Mouse (Mus musculus): ENCODE data around the gene Ppp1r14d. TPM values are rescaled to one million over a fixed set of nuclear protein-coding genes. Genes with fewer than 3 reads are reported as not detected.

The Ppp1r14d gene
- polyA plus RNA-seq, 1 experiment from 2014 or later, result not detected

- peaks cover 18% of the 10 kb centered on the region for H3K27me3 ChIP-seq
- WGBS, result 73% methylated on average over 2 of the region's 2 CpGs
- ATAC-seq (ENCODE audit: insufficient number of reproducible peaks, low FRiP score, low TSS enrichment, low read depth), result no peak
- H3K27ac ChIP-seq, result no peak overlapping the region
- H3K9me3 ChIP-seq, result no peaks in the 10 kb centered on the region
- peaks cover 39% of the 10 kb centered on the region for H3K4me1 ChIP-seq
- no peak overlapping the region for H3K4me2 ChIP-seq
- 0 out of 2 replicates have a peak, but pooled peaks cover 9% of the 10 kb centered on the region for H3K36me3 ChIP-seq
- no peak overlapping the region for H3K9ac ChIP-seq
- no peak overlapping the region for H3K4me3 ChIP-seq
These were observed 59.4 kb downstream of the Ppp1r14d start for GRCm38 (mm10) chr2:119170282-119170681.

Other genes starting within 250 kb of the Ppp1r14d start
- gene Ccdc32, start 200.5 kb downstream of the Ppp1r14d start, polyA plus RNA-seq (2015; fragmentation: Nextera tagmentation; extraction: Ambion mirVana), result 24.1 and 26.8 TPM in 2 replicates
- gene Rpusd2, start 195.1 kb downstream of the Ppp1r14d start, polyA plus RNA-seq (2015; fragmentation: Nextera tagmentation; extraction: Ambion mirVana), result 2.8 and 4.1 TPM in 2 replicates
- 39.1 and 42.0 TPM in 2 replicates for gene Knl1, start 182.8 kb downstream of the Ppp1r14d start, polyA plus RNA-seq (2015; fragmentation: Nextera tagmentation; extraction: Ambion mirVana)
- 34.1 and 34.9 TPM in 2 replicates for gene Rad51, start 117.1 kb downstream of the Ppp1r14d start, polyA plus RNA-seq (2015; fragmentation: Nextera tagmentation; extraction: Ambion mirVana)
- 43.8 and 45.0 TPM in 2 replicates for gene Rmdn3, start 72.9 kb downstream of the Ppp1r14d start, polyA plus RNA-seq (2015; fragmentation: Nextera tagmentation; extraction: Ambion mirVana)
- gene Gchfr, start 62.1 kb downstream of the Ppp1r14d start, polyA plus RNA-seq (2015; fragmentation: Nextera tagmentation; extraction: Ambion mirVana), result 15.5 and 17.8 TPM in 2 replicates
- gene Gm14137, start 55.4 kb downstream of the Ppp1r14d start, polyA plus RNA-seq (2015; fragmentation: Nextera tagmentation; extraction: Ambion mirVana), result 4.7 and 5.3 TPM in 2 replicates
- 52.7 and 57.9 TPM in 2 replicates for gene Zfyve19, start 21.3 kb downstream of the Ppp1r14d start, polyA plus RNA-seq (2015; fragmentation: Nextera tagmentation; extraction: Ambion mirVana)
- gene Dnajc17, start 21.1 kb downstream of the Ppp1r14d start, polyA plus RNA-seq (2015; fragmentation: Nextera tagmentation; extraction: Ambion mirVana), result 18.5 and 23.1 TPM in 2 replicates
- gene Spint1, start 7.5 kb upstream of the Ppp1r14d start, polyA plus RNA-seq (2015; fragmentation: Nextera tagmentation; extraction: Ambion mirVana), result 27.6 and 30.9 TPM in 2 replicates
- gene Rhov, start 41.4 kb upstream of the Ppp1r14d start, polyA plus RNA-seq (2015; fragmentation: Nextera tagmentation; extraction: Ambion mirVana), result 36.8 and 38.6 TPM in 2 replicates
- 17.6 and 19.5 TPM in 2 replicates for gene Vps18, start 58.8 kb upstream of the Ppp1r14d start, polyA plus RNA-seq (2015; fragmentation: Nextera tagmentation; extraction: Ambion mirVana)
- 6.7 and 7.3 TPM in 2 replicates for gene Dll4, start 95.9 kb upstream of the Ppp1r14d start, polyA plus RNA-seq (2015; fragmentation: Nextera tagmentation; extraction: Ambion mirVana)
- 1.1 TPM in 2 replicates for gene Chac1, start 121.3 kb upstream of the Ppp1r14d start, polyA plus RNA-seq (2015; fragmentation: Nextera tagmentation; extraction: Ambion mirVana)
- gene Ino80, start 247.8 kb upstream of the Ppp1r14d start, polyA plus RNA-seq (2015; fragmentation: Nextera tagmentation; extraction: Ambion mirVana), result 3.5 and 4.0 TPM in 2 replicates

Measured in limb, embryonic 15.5 days (tissue).